18 mouse cellular contexts compared by ENCODE assay signal in the genomic region with DNA sequence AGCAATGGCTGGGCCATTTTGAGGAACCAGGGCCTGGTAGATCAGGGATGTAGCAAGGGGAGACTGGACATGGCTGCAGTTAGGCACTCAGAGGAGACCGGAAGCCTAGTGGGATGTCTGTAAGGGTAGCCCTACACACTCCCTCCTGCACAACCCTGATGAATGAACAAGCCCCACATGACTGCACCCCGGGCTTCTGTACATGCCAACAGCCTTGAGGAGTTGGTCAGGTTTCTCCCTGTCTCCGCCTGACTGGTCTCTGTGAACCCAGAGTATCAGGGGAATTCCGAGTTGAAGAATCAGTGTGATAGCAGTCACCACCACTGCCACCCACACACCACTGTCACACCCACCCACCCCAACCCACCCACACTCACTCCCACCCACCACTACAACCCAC.
"Had no signal": no experiment of that assay in that cellular context is flagged by ENCODE, and none has a peak within 500 bp of the region (broad histone marks: within the 10 kb centered on the region; RNA-seq: fewer than 3 reads in every experiment).

No protein-coding gene starts in this region.

- H3K27me3 ChIP-seq: midbrain, embryonic 13.5 days had no signal

- ATAC-seq: midbrain, embryonic 13.5 days; midbrain, embryonic 16.5 days had no signal

- H3K36me3 ChIP-seq: midbrain, embryonic 13.5 days; neural tube, embryonic 13.5 days; neural tube, embryonic 15.5 days had no signal

- DNase-seq: lung, adult 18-20 months; lung, embryonic 14.5 days; lung, postnatal 10 days; lung, postnatal 4 days; retina, postnatal 1 day; right cerebral cortex, adult 18-20 months; right cerebral cortex, postnatal 25 days; right cerebral cortex, postnatal 4 days; spleen, adult 18-20 months; thymus, adult 18-20 months; thymus, postnatal 14 days; thymus, postnatal 36 days had no signal

- H3K4me1 ChIP-seq: midbrain, embryonic 10.5 days; midbrain, embryonic 13.5 days; neural tube, embryonic 13.5 days; neural tube, embryonic 15.5 days had no signal

- H3K4me2 ChIP-seq: lung, embryonic 14.5 days; midbrain, embryonic 13.5 days; neural tube, embryonic 13.5 days; neural tube, embryonic 15.5 days had no signal

- H3K9me3 ChIP-seq: midbrain, embryonic 13.5 days; neural tube, embryonic 13.5 days; neural tube, embryonic 15.5 days had no signal

- H3K9ac ChIP-seq: lung, embryonic 14.5 days; midbrain, embryonic 13.5 days; neural tube, embryonic 13.5 days; neural tube, embryonic 15.5 days had no signal

- H3K27ac ChIP-seq: midbrain, embryonic 10.5 days; midbrain, embryonic 13.5 days; neural tube, embryonic 13.5 days; neural tube, embryonic 15.5 days had no signal

- H3K4me3 ChIP-seq: midbrain, embryonic 10.5 days; midbrain, embryonic 13.5 days; myocyte; neural tube, embryonic 13.5 days; neural tube, embryonic 15.5 days had no signal
